Mouse (Mus musculus) ES-Bruce4 (cell line): Measurements from ENCODE around the gene H2afb2.

Experiments used
- CTCF ChIP-seq: IDR thresholded peaks from one replicate; pipeline ENCODE4 v1.8.1; 2011; ENCODE audit warnings: low read depth, low read length
- EP300 ChIP-seq: IDR thresholded peaks from 2 replicates; pipeline ENCODE4 v1.6.1; 2011; ENCODE audit warnings: low read depth, low read length; ENCODE audit not compliant: insufficient read depth
- POLR2A ChIP-seq: IDR thresholded peaks from one replicate; pipeline ENCODE4 v1.8.1; 2011; ENCODE audit warnings: low read length; ENCODE audit not compliant: insufficient read depth

DNA sequence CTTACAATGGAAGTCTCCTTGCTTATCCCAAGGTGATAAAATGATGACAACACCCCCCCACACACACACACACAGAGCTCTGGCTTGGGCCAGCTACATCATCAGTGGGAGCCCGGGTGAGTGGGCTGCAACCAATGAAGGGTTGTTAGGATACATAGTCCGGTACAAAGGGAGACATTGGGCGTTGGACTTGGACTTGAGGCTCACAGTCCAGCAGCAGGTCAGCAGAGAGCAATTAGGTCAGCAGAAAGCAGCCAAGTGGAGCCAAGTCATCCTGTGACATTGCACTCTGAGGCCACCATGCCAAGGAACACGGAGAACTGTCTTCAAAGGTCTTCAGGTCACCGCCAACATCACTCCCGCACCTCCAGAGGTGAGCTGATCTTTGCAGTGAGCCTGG, at the start of gene H2afb2:
- TF ChIP-seq CTCF: no peak
- TF ChIP-seq EP300: no peak
- TF ChIP-seq POLR2A: no peak
